Mouse (Mus musculus): ENCODE measurements around the gene Scgb2b27.
A peak's percentile ranks its signal among the peaks of the same experiment; 100 is the strongest.
"Not testable (repeated sequence)": the region's sequence is repeated elsewhere in the genome, so short reads cannot be mapped to it uniquely, and the experiment has no call there.

Gene Scgb2b27

GRCm38 (mm10) chr7:34013842-34014241 lies at the start of gene Scgb2b27:
Gene Scgb2b27, minus strand, starts transcription at chr7:34013942.
- DNase-seq (ENCODE audit: low spot score) = no peak

GRCm38 (mm10) chr7:34036076-34036815 lies 22.5 kb upstream of the Scgb2b27 start:
- DNase-seq (ENCODE audit: low spot score) = not testable (repeated sequence)

GRCm38 (mm10) chr7:34034579-34034978 lies 20.8 kb upstream of the Scgb2b27 start:
- not testable (repeated sequence) for DNase-seq (ENCODE audit: low spot score)

- no peak for DNase-seq (ENCODE audit: low spot score)
These were observed 16.3 kb upstream of the Scgb2b27 start for GRCm38 (mm10) chr7:34030026-34030425.

- DNase-seq (ENCODE audit: low spot score) = not testable (repeated sequence)
These were observed 13.5 kb upstream of the Scgb2b27 start for GRCm38 (mm10) chr7:34027202-34027601.

GRCm38 (mm10) chr7:34025641-34026040 lies 11.9 kb upstream of the Scgb2b27 start:
- DNase-seq (ENCODE audit: low spot score) = no peak

GRCm38 (mm10) chr7:34021183-34021582 lies 7.4 kb upstream of the Scgb2b27 start, which contains the start of gene Scgb1b27:
Gene Scgb1b27, plus strand, starts transcription at chr7:34021483.
- DNase-seq (ENCODE audit: low spot score) = not testable (repeated sequence)

GRCm38 (mm10) chr7:33982281-33982680 lies 31.5 kb downstream of the Scgb2b27 start:
- peak; percentile 8 for DNase-seq (ENCODE audit: low spot score)
